Mouse (Mus musculus): Measurements from ENCODE around the gene Opn1mw. TPM values are rescaled to one million over a fixed set of nuclear protein-coding genes. Genes with fewer than 3 reads are reported as not detected.

Gene Opn1mw
- polyA plus RNA-seq, 1 experiment from 2014 or later = not detected

GRCm38 (mm10) chrX:74167738-74168137, 40.5 kb downstream of the Opn1mw start, which contains the start of gene Tex28:
TSS of gene Tex28 (minus strand) at chrX:74167838.
- H3K27ac ChIP-seq (replicated peaks) = no peak within 1 kb of the TSS
- H3K9me3 ChIP-seq (replicated peaks) = no peaks in the 10 kb centered on the region
- 97% methylated on average over 1 of the region's 1 CpGs for WGBS
- no peaks in the 10 kb centered on the region for H3K4me1 ChIP-seq
- no peak within 1 kb of the TSS for H3K4me3 ChIP-seq (replicated peaks)
- no peak within 1 kb of the TSS for H3K9ac ChIP-seq (replicated peaks)
- no peaks in the 10 kb centered on the region for H3K36me3 ChIP-seq
- H3K27me3 ChIP-seq (replicated peaks) = no peaks in the 10 kb centered on the region
- ATAC-seq (ENCODE audit: low FRiP score) = no peak
- no peak within 1 kb of the TSS for H3K4me2 ChIP-seq

- no peak within 1 kb of the TSS for H3K4me2 ChIP-seq
- H3K4me3 ChIP-seq (replicated peaks) = no peak within 1 kb of the TSS
- no peak within 1 kb of the TSS for H3K9ac ChIP-seq (replicated peaks)
- H3K9me3 ChIP-seq (replicated peaks) = no peaks in the 10 kb centered on the region
- no peaks in the 10 kb centered on the region for H3K36me3 ChIP-seq
- ATAC-seq (ENCODE audit: low FRiP score) = no peak
- no peaks in the 10 kb centered on the region for H3K27me3 ChIP-seq (replicated peaks)
- 90% methylated on average over 17 of the region's 17 CpGs for WGBS
- H3K4me1 ChIP-seq = no peaks in the 10 kb centered on the region
- H3K27ac ChIP-seq (replicated peaks) = no peak within 1 kb of the TSS
These were observed 49.7 kb downstream of the Opn1mw start, which contains the start of gene Tktl1 for GRCm38 (mm10) chrX:74176959-74177358. TSS of gene Tktl1 (plus strand) at chrX:74177259.

Other genes starting within 250 kb of the Opn1mw start
- gene Avpr2, start 235.4 kb upstream of the Opn1mw start, polyA plus RNA-seq (2015; fragmentation: Nextera tagmentation; extraction: Ambion mirVana) = 0.05 and 0.20 TPM in 2 replicates
- 86.3 and 95.4 TPM in 2 replicates for gene L1cam, start 231.4 kb upstream of the Opn1mw start, polyA plus RNA-seq (2015; fragmentation: Nextera tagmentation; extraction: Ambion mirVana)
- 3.9 and 6.3 TPM in 2 replicates for gene Arhgap4, start 205.6 kb upstream of the Opn1mw start, polyA plus RNA-seq (2015; fragmentation: Nextera tagmentation; extraction: Ambion mirVana)
- gene Naa10, start 205.5 kb upstream of the Opn1mw start, polyA plus RNA-seq (2015; fragmentation: Nextera tagmentation; extraction: Ambion mirVana) = 110 and 123 TPM in 2 replicates
- 10.4 and 24.7 TPM in 2 replicates for gene Renbp, start 196.6 kb upstream of the Opn1mw start, polyA plus RNA-seq (2015; fragmentation: Nextera tagmentation; extraction: Ambion mirVana)
- 40.4 and 41.4 TPM in 2 replicates for gene Hcfc1, start 161.1 kb upstream of the Opn1mw start, polyA plus RNA-seq (2015; fragmentation: Nextera tagmentation; extraction: Ambion mirVana)
- 42.3 and 51.5 TPM in 2 replicates for gene Irak1, start 103.5 kb upstream of the Opn1mw start, polyA plus RNA-seq (2015; fragmentation: Nextera tagmentation; extraction: Ambion mirVana)
- gene Mecp2, start 7.9 kb downstream of the Opn1mw start, polyA plus RNA-seq (2015; fragmentation: Nextera tagmentation; extraction: Ambion mirVana) = 11.2 and 11.7 TPM in 2 replicates
- not detected in 2 replicates for gene Tex28, start 40.4 kb downstream of the Opn1mw start, polyA plus RNA-seq (2015; fragmentation: Nextera tagmentation; extraction: Ambion mirVana)
- 0.08 and 0.09 TPM in 2 replicates for gene Tktl1, start 49.8 kb downstream of the Opn1mw start, polyA plus RNA-seq (2015; fragmentation: Nextera tagmentation; extraction: Ambion mirVana)
- 67.3 and 100 TPM in 2 replicates for gene Flna, start 122.4 kb downstream of the Opn1mw start, polyA plus RNA-seq (2015; fragmentation: Nextera tagmentation; extraction: Ambion mirVana)
- 13.2 and 17.9 TPM in 2 replicates for gene Emd, start 127.2 kb downstream of the Opn1mw start, polyA plus RNA-seq (2015; fragmentation: Nextera tagmentation; extraction: Ambion mirVana)
- 436 and 510 TPM in 2 replicates for gene Rpl10, start 143.3 kb downstream of the Opn1mw start, polyA plus RNA-seq (2015; fragmentation: Nextera tagmentation; extraction: Ambion mirVana)
- 84.0 and 87.7 TPM in 2 replicates for gene Taz, start 154.4 kb downstream of the Opn1mw start, polyA plus RNA-seq (2015; fragmentation: Nextera tagmentation; extraction: Ambion mirVana)
- gene Dnase1l1, start 154.9 kb downstream of the Opn1mw start, polyA plus RNA-seq (2015; fragmentation: Nextera tagmentation; extraction: Ambion mirVana) = 5.1 and 7.8 TPM in 2 replicates
- 283 and 302 TPM in 2 replicates for gene Atp6ap1, start 169.6 kb downstream of the Opn1mw start, polyA plus RNA-seq (2015; fragmentation: Nextera tagmentation; extraction: Ambion mirVana)
- gene Gdi1, start 177.5 kb downstream of the Opn1mw start, polyA plus RNA-seq (2015; fragmentation: Nextera tagmentation; extraction: Ambion mirVana) = 798 and 909 TPM in 2 replicates
- 60.0 and 62.1 TPM in 2 replicates for gene Fam50a, start 185.6 kb downstream of the Opn1mw start, polyA plus RNA-seq (2015; fragmentation: Nextera tagmentation; extraction: Ambion mirVana)
- gene Plxna3, start 201.6 kb downstream of the Opn1mw start, polyA plus RNA-seq (2015; fragmentation: Nextera tagmentation; extraction: Ambion mirVana) = 33.8 and 41.9 TPM in 2 replicates
- gene Lage3, start 226.2 kb downstream of the Opn1mw start, polyA plus RNA-seq (2015; fragmentation: Nextera tagmentation; extraction: Ambion mirVana) = 77.5 and 86.0 TPM in 2 replicates
- 65.9 and 68.3 TPM in 2 replicates for gene Ubl4a, start 245.8 kb downstream of the Opn1mw start, polyA plus RNA-seq (2015; fragmentation: Nextera tagmentation; extraction: Ambion mirVana)
- gene Slc10a3, start 245.9 kb downstream of the Opn1mw start, polyA plus RNA-seq (2015; fragmentation: Nextera tagmentation; extraction: Ambion mirVana) = 8.9 and 9.5 TPM in 2 replicates